Mouse (Mus musculus) thymus, adult 2 months (tissue): ENCODE results near the gene Atp23. TPM values are rescaled to one million over a fixed set of nuclear protein-coding genes. Genes with fewer than 3 reads are reported as not detected.

ENCODE experiments used
- DNase-seq: peaks from one replicate; pipeline ENCODE4 v3.0.0; 2021
- H3K27ac ChIP-seq: fragments of 200-500 bp; 2 replicates; pipeline ENCODE4 v1.5.1; 2012; ENCODE audit warnings: low read length, control low read depth; ENCODE audit not compliant: control insufficient read depth, insufficient read depth
- H3K27me3 ChIP-seq: fragments of 200-500 bp; 2 replicates; pipeline ENCODE4 v1.6.1; 2012; ENCODE audit warnings: mild to moderate bottlenecking, low read length, moderate library complexity, mixed read lengths; ENCODE audit not compliant: control insufficient read depth, insufficient read depth
- H3K36me3 ChIP-seq: fragments of 200-500 bp; 2 replicates; pipeline ENCODE4 v1.6.1; 2012; ENCODE audit warnings: mild to moderate bottlenecking, low read length, moderate library complexity; ENCODE audit not compliant: control insufficient read depth, insufficient read depth
- H3K4me1 ChIP-seq: fragments of 200-500 bp; replicated peaks from 2 replicates; pipeline ENCODE4 v1.6.1; 2012; ENCODE audit warnings: low read length; ENCODE audit not compliant: control insufficient read depth, insufficient read depth
- H3K4me3 ChIP-seq: fragments of 200-500 bp; 2 replicates; pipeline ENCODE4 v1.5.1; 2012; ENCODE audit warnings: mild to moderate bottlenecking, low read length, control low read depth, moderate library complexity; ENCODE audit not compliant: control insufficient read depth, insufficient read depth
- CTCF ChIP-seq: fragments of 200-500 bp; IDR thresholded peaks from 2 replicates; pipeline ENCODE4 v1.5.1; 2012; ENCODE audit warnings: mild to moderate bottlenecking, control low read depth, low read length, moderate library complexity, borderline replicate concordance; ENCODE audit not compliant: control insufficient read depth, poor library complexity, insufficient read depth; ENCODE audit errors: extremely low read depth
- POLR2A ChIP-seq: fragments of 200-500 bp; IDR thresholded peaks from 2 replicates; pipeline ENCODE4 v1.6.1; 2012; ENCODE audit warnings: mild to moderate bottlenecking, low read length, control low read depth, moderate library complexity; ENCODE audit not compliant: control insufficient read depth, poor library complexity, insufficient read depth; ENCODE audit errors: extremely low read depth
- WGBS: fragments of 180-500 bp; shearing (Covaris S2); methylation state at CpG from one replicate; pipeline ENCODE4 v1.1.7; 2018; 5-methylcytosine and 5-hydroxymethylcytosine counted together
- polyA plus RNA-seq: library from polyadenylated mRNA; depleted of rRNA; stranded (reverse); fragments of >200 nt; gene quantifications from 2 replicates; pipeline ENCODE4 v1.2.3, GENCODE M21; 2012

Atp23 gene
- polyA plus RNA-seq, 1 experiment = 9.6 TPM

DNA sequence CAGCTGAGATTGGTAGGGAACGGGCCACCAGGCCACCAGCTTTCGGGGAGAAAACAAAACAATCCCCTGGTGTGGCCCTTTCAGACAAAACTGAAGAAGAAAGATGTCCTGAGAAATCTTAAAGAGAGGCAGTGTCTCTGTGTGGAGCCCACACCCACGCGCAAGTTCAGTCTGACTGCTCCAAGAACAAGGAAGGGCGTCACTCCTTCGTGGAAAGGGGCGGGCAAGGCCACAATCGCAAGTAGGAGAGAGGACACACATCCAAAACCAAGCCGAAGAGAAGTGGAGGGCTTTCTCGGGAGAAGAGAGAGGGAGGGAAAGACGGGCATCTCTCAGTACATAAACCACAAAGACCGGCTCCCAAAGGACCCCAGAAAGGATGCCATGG is 27.7 kb upstream of the Atp23 start:
- Histone ChIP-seq H3K4me1 (no peaks in the 10 kb centered on the region), H3K36me3 (no peaks in the 10 kb centered on the region), H3K27ac (peak overlapping the region; percentile 45; the same call in 1 of the 2 replicates), H3K4me3 (peak overlapping the region; percentile 25; the same call in 1 of the 2 replicates), H3K27me3 (peaks cover 11% of the 10 kb centered on the region; the same call in 1 of the 2 replicates)
- no peak for TF ChIP-seq CTCF
- TF ChIP-seq POLR2A = no peak
- WGBS = 56% methylated on average over 12 of the region's 12 CpGs
- no peak for DNase-seq

DNA sequence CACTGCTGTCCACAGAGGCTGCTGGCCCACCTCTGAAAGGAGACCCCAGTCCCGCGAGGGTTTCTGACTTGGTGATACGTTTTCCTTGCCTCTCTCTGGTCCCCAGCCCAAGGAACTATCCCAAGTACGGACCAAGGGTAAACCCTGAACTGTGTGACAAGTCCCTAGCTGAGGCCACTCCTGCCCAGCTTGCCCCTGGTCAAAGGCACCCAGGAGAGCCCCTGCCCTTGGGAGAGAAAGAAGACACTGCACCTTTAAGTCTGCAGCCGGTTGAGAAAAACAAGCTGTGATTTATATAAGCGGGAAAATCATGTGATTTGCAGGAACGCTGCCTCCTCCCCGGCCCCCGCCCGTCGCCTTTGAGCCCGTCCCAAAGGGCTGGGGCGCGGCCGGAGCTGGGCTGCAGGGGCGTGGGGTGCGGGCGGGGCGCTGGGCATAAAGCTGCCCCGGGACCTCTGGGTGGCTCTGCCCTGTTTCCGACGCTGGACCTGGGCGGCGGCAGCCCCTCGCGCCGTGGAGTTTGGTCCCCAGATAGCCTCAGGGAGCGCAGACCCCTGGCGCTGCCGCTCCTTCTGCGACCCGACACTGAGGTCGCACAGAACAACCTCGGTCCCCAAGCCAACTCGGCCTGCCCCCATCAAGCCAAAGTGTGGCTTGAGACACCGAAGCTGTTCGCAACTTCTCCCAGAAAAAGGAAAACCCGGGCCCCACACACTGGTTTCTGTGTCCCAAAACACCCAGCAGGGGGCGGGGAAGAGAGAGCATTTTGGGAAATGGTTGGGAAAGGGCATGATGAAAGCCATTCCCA is 27.1 kb upstream of the Atp23 start:
- TF ChIP-seq CTCF = peak; percentile 10; the same call in 1 of the 2 replicates
- TF ChIP-seq POLR2A = no peak
- 3% methylated on average over 39 of the region's 39 CpGs for WGBS
- H3K27ac ChIP-seq = peak overlapping the region; percentile 45; the same call in 1 of the 2 replicates
- no peaks in the 10 kb centered on the region for H3K4me1 ChIP-seq
- no peak for DNase-seq
- H3K27me3 ChIP-seq = peaks cover 11% of the 10 kb centered on the region; the same call in 1 of the 2 replicates
- no peaks in the 10 kb centered on the region for H3K36me3 ChIP-seq
- peak overlapping the region; percentile 25 for H3K4me3 ChIP-seq

- peaks cover 11% of the 10 kb centered on the region; the same call in 1 of the 2 replicates for H3K27me3 ChIP-seq
These were observed 26.2 kb upstream of the Atp23 start for GRCm38 (mm10) chr10:126927101-126927961.

GRCm38 (mm10) chr10:126925391-126925790 is 24.2 kb upstream of the Atp23 start:
- Histone ChIP-seq H3K4me3 (no peak overlapping the region), H3K4me1 (no peaks in the 10 kb centered on the region), H3K27me3 (peaks cover 11% of the 10 kb centered on the region; the same call in 1 of the 2 replicates), H3K27ac (no peak overlapping the region), H3K36me3 (no peaks in the 10 kb centered on the region)
- TF ChIP-seq POLR2A (no peak), CTCF (no peak)
- no peak for DNase-seq

More at GRCm38 (mm10) chr10:126927101-126927961, 26.2 kb upstream of the Atp23 start:
- Histone ChIP-seq H3K27ac (no peak overlapping the region), H3K4me1 (no peaks in the 10 kb centered on the region), H3K36me3 (no peaks in the 10 kb centered on the region), H3K4me3 (no peak overlapping the region)
- no peak for TF ChIP-seq POLR2A
- DNase-seq = no peak
- 79% methylated on average over 11 of the region's 11 CpGs for WGBS

- no peak for DNase-seq
- Histone ChIP-seq H3K4me1 (no peaks in the 10 kb centered on the region), H3K27me3 (peaks cover 11% of the 10 kb centered on the region; the same call in 1 of the 2 replicates), H3K36me3 (no peaks in the 10 kb centered on the region), H3K4me3 (no peak overlapping the region), H3K27ac (no peak overlapping the region)
- WGBS = 53% methylated on average over 3 of the region's 3 CpGs
- no peak for TF ChIP-seq CTCF
- no peak for TF ChIP-seq POLR2A
These were observed 22.9 kb upstream of the Atp23 start for GRCm38 (mm10) chr10:126924087-126924486.

- H3K4me3 ChIP-seq = no peak overlapping the region
- H3K27ac ChIP-seq = no peak overlapping the region
- no peaks in the 10 kb centered on the region for H3K36me3 ChIP-seq
- H3K27me3 ChIP-seq = no peaks in the 10 kb centered on the region
- no peaks in the 10 kb centered on the region for H3K4me1 ChIP-seq
- no peak for TF ChIP-seq POLR2A
- TF ChIP-seq CTCF = peak; percentile 13; the same call in 1 of the 2 replicates
- WGBS = 95% methylated on average over 3 of the region's 3 CpGs
- DNase-seq = no peak
These were observed 19.1 kb upstream of the Atp23 start for GRCm38 (mm10) chr10:126920220-126920619.
